Mouse (Mus musculus) adrenal gland (tissue): Measurements from ENCODE around the gene Ssxb8.
"Not testable (repeated sequence)": the region's sequence is repeated elsewhere in the genome, so short reads cannot be mapped to it uniquely, and the experiment has no call there.

ENCODE experiments used
- intact Hi-C: fragments of 180-260 bp; cut with DNase I; formaldehyde crosslinking; loops from one replicate; pipeline ENCODE4 v1.15.1; 2025
- long read RNA-seq, 2 experiments: library from polyadenylated mRNA; unstranded; transcript quantifications; one replicate each; pipeline ENCODE4 v2.0.0; 2020; ENCODE audit warnings: borderline replicate concordance in 1 of 2; ENCODE audit not compliant: insufficient replicate concordance in 1 of 2

Gene Ssxb8
- long read RNA-seq, experiment 1 = 0 reads
- long read RNA-seq, experiment 2 = 0 reads

DNA sequence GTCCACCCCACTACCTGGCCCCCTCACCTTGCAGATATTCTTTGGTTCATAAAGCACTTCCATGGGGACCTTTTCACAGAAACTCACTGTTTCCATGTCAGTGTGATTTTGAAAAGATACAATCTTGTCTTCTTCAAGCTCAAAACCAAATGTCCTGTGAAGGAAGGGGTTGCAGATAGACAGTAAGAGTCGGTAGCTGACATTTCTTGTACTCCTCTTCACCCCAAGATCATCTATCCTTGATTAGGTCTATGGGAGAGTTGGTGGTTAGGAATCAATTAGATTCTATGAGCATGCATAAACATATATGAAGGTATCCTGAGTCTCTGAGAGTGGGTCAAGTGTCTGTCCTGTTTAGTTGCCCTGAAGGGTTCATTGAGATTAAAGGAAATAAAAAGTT, at the start of gene Ssxb8:
Gene Ssxb8 (minus strand): TSS at position 101 of the 400 bp plus-strand sequence.
- intact Hi-C loops = not testable (repeated sequence)

DNA sequence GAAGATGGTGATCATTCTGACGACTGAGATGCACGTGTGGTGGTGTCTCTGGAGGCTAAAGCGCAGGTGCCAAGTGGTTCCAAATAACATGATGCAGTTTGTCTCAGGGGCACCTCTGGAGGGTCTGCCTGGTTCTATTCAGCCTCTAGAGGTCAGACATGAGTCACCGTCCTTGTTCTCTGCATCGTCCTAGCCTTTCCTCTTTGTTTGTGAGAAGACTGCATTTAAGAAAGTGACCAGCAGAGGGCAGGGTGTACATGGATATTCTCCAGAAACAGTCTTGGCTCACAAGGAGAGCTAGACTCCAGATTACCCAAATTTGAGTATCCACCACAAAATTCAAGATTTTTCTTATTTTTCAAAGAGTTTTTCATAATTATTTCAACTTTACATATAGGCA, 42.3 kb upstream of the Ssxb8 start:
- intact Hi-C loops = loop anchor here (5.0 kb wide), 1 partner anchor 121 kb away; no protein-coding TSS in a partner anchor

DNA sequence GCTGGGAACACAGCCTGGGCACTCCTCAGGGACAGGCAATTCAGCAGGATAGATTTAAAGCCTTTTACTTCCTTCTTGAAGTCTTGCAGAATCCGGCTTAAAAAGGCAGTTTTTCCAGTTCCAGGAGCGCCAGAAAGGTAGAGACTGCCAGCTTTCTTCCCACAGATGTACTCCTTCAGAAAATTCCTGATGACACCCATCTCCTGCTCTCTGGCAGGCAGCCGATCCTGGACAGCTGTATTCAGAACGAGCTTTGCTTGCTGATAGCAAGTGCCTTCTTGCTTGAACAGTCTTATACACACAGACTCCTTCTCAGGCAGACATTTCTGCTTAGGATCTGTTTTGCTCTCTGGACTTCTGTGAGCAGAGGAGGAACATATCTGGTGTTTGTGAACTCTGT, 27.6 kb downstream of the Ssxb8 start:
- intact Hi-C loops = no loop called here
